Mouse (Mus musculus): ENCODE measurements at regions not wholly inside any gene's neighbourhood (a gene's known extent, or its start where the extent isn't known, plus 50 kb on each side); places are given as distances from the start of the nearest gene placed in this dataset.
"Not testable (repeated sequence)": the region's sequence is repeated elsewhere in the genome, so short reads cannot be mapped to it uniquely, and the experiment has no call there.

DNA sequence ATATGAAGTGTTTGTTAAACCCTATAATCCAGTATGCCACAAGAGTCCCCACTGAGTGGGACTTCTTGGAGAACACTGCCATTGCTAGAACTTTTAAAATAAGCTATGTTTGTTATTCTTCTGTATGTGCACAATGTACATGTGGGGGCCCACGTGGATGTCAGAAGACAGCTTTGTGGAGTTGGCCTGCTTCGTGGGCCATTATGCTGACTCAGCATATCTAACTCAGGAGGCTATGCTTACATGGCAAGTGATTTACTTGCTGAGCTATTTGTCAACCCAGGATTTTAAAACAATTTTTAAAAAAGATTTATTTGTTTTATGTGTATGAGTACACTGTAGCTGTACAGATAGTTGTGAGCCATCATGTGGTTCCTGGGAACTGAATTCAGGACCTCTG lies 207.6 kb upstream of the Steap1 start:
- DNase-seq, result no peak

DNA sequence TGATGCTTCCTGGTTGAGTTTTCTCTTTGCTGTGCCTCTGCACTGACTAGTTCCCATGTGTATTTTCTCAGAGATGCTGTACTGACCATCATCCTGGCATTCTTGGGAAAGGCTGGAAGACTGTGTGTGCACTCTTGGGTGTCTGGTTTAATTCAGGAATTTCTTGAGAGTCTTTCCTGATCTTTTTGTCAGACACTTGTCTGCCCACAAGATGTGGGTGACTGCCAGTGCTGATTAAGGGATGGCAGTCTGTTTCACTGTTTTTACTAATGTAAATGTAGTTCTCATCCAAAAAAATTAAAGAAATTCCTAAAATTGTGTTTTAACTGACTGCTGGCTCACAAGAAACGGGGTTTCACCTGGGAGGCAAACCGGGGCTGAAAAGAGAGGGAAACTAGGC lies 206.7 kb upstream of the Steap1 start:
- no peak for DNase-seq

DNA sequence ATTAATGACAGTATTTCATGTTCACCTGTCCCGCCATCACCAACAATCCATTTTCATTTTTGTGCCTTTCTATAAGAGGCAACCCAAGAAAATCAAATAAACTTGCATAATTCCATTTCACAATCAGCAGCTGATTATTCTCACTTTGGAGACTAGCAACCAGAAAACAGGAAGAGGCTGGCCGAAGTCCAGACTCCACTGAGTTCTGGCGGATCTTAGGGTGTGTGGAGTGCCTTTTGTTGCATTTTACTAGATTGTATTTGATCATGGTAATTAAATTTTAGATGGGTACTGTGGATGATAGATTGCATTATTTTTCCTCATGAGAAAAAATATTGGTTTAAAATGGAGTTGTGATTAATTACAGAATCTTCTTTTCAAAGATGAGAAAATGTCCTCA lies 176.7 kb upstream of the Steap1 start:
- DNase-seq, result peak in 1 of 2 experiments; percentile 33

DNA sequence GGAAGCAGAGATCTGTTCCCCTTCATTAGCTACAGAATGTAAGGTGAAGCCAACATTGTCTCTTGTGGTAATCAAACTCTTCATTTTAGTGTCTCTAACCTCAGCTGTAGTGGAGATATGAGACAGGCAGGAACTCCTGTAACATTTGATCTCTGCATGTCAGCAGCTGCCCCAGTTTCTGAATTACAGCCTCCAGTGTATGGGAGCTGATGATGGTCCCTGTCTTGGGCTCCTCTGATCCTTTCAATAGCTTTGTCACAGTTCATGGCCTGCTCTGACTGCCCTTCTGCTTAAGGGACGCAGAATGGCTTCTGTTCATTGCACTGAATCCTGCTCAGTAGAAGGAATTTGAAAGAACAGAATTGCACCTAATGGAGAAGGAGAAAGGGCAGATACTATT lies 167.3 kb upstream of the Steap1 start:
- no peak for DNase-seq

DNA sequence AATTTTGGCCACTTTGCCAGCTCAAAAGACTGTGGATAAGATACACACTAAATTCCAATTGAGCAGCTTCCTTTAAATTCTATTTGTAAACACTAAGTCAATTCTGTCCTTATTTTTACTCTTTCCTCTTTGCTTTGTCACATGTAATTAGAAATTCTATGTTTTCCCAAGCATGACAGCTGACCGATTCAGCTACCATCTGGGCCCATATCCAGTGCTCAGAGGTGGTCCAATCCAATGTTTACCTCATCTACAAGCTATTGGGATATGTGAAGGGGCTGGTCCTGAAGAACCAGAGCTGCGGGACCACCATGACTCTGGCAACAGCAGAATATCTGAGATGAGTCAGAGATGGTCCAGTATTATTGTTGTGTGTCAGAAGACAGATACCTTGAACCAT lies 140.2 kb upstream of the Steap1 start:
- no peak for DNase-seq

DNA sequence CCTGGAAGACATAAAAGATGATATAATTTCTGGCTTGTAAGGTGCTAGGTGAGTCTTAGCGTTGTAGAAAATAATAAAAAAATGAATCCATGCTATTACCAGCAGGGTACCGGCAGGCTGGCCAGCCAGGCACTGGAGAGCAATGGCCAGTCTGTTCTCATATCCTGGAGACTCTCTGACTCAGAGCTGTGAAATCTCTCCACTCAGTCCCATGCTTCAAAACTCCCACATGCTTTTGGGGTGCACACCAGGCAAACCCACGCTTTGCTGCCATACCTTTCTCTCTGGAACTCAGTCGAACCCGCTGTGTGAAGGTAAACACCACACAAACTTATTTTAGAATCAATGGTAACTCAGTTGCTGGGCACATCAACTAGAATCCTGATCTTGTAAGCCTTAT lies 124.3 kb upstream of the Steap1 start:
- no peak for DNase-seq

DNA sequence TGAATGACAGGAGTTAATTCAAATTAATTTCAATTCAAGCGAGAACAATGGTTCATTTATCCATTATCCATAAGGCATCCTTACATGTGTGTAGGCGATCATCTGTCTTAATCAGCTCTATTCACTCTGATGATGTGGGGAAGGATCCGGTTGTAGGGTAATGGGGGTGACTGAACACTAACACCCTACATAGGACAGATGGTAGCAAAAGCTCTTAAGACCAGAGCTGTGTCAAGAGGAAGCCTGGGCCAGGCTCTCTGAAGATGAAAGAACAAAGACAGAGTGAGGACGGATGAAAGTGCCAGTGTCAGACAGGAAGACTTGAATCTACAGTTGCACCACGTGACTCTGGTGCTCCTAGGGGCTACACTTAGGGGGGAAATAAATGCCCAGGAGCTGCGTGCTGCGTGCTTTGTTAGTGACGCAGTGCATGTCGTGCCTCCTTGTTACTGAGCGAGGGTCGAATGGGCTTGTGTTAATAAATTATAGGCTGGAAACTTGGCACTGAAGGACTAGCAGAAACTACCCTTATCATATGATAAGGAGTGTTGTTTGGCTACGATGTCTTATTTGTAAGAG lies 107.1 kb upstream of the Steap1 start:
- DNase-seq, result no peak

DNA sequence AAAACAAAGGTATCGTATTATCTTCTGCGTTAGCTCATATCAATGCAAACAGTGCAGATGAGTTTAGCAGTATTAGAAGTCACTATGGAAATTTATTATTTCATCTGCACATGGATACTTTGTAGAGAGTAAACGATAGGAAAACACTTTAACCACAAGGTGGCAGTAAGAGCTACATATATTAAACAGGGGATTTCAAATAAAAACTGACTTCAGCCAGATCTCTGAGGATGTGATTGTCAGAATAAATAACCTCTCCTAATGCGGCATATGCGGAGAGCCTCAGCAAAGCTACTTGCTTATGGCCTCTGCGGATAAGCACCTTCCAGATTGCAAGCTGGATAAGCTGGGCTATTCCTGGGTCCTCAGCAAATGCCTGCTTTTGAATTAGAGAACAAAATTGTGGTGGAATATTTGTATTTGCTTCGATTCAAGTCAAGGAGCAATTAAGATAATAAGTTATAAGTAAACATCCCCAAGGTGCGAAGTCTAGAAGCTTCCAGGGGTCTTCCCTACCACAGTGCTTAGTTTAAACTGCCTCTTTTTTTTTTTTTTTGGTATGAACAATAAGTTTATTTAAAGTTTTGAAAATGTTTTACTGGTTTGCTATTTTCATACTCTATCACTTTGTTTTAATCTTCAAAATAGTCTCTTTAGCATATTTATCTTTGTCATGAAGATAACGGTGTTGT lies 96.8 kb upstream of the Steap1 start:
- peak in 1 of 2 experiments; percentile 4 for DNase-seq

DNA sequence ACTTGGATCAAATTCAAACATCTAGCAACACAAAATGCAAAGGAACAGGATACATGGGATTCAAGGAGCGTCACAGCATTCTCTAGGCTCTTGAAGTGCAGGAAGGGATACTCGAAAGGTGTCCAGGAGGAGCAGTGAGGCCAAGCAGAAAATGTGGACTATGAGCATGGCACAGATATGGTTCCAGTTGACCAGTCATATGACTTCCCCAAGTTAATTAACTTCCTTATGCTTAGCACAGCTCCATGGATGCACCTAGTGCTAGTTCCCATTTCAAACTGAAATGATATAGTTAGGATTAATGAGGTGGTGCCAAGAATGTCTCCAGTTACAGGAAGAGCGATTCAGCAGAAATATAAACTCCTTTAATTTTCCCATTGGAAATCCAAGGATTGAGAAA lies 95.2 kb upstream of the Steap1 start:
- no peak for DNase-seq

DNA sequence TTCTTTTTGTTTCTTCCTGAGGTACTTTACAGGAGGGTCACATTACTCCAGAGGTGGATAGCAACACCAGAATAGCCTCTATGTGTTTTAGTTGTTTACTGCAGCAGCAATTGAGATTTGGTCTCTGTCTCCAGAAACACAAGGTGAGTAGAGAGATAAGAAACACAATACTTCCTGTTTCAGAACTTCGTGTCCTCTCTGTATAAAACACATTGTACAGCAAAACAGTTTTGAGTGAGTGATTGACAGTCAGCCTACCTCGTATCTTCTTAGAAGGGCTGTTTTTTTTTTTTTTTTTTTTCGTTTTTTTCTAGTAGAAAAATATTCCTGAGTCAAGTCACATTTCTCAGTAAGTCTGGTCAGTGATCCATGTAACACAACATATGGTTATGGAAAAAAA lies 89.6 kb upstream of the Steap1 start:
- no peak for DNase-seq

DNA sequence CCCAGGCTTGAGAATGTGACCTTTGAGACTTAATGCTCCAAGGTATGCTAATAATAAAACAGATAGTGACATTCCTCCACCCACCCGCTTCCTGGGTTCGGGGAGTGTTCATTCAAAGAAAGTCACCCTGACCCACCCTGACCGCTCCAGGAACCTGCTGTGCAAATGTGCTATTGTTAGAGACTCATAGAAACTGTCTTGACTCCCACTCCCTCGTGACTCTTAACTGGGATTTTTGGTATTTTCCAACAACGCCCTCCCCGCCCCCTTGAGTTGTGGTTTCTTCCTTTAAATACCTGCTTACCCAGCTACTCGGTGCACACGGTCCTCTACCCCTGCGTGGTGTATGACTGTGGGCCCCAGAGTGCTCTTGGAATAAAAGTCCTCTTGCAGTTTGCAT lies 73.5 kb upstream of the Steap1 start:
- not testable (repeated sequence) for DNase-seq

Measured in cerebellum, postnatal 25 days (tissue).